Mouse (Mus musculus): ENCODE results near the gene B230217C12Rik.

GRCm38 (mm10) chr11:97839441-97840134 lies 992 bp upstream of the B230217C12Rik start:
- TF ChIP-seq POLR2A (IDR thresholded peaks at IDR 0.05; ENCODE audit: borderline replicate concordance, control insufficient read depth, low read depth, low read length), result no peak
- no peak for TF ChIP-seq CTCF (IDR thresholded peaks at IDR 0.05; ENCODE audit: control insufficient read depth, insufficient read depth, low read length)

Data from bone marrow, adult 2 months (tissue).